Mouse (Mus musculus) spleen, adult 2 months (tissue): ENCODE measurements at regions not wholly inside any gene's neighbourhood (a gene's known extent, or its start where the extent isn't known, plus 50 kb on each side); places are given as distances from the start of the nearest gene placed in this dataset.

Experiments
- DNase-seq, 2 experiments: peaks; one replicate each; pipeline versions ENCODE4 v3.0.0 to v3.0.0-alpha.2; 2012 to 2021; ENCODE audit warnings: low spot score in 2 of 2, low read depth in 1 of 2
- H3K27ac ChIP-seq: fragments of 200-500 bp; 2 replicates; pipeline ENCODE4 v1.5.1; 2012; ENCODE audit warnings: low read length, inconsistent platforms; ENCODE audit not compliant: insufficient read depth
- H3K27me3 ChIP-seq: fragments of 200-500 bp; 2 replicates; pipeline ENCODE4 v1.6.1; 2012; ENCODE audit warnings: mild to moderate bottlenecking, moderate library complexity, low read length, inconsistent platforms; ENCODE audit not compliant: control insufficient read depth, insufficient read depth
- H3K36me3 ChIP-seq: fragments of 200-500 bp; 2 replicates; pipeline ENCODE4 v1.6.1; 2012; ENCODE audit warnings: mild to moderate bottlenecking, low read length, inconsistent platforms; ENCODE audit not compliant: control insufficient read depth, insufficient read depth
- H3K4me1 ChIP-seq: fragments of 200-500 bp; 2 replicates; pipeline ENCODE4 v1.6.1; 2011; ENCODE audit warnings: inconsistent platforms; ENCODE audit not compliant: control insufficient read depth, insufficient read depth, insufficient read length
- H3K4me3 ChIP-seq: fragments of 200-500 bp; 2 replicates; pipeline ENCODE4 v1.5.1; 2011; ENCODE audit warnings: mild to moderate bottlenecking, inconsistent platforms; ENCODE audit not compliant: insufficient read depth, insufficient read length; ENCODE audit errors: extremely low read depth
- CTCF ChIP-seq: fragments of 200-500 bp; IDR thresholded peaks from 2 replicates; pipeline ENCODE4 v1.5.1; 2011; ENCODE audit warnings: mild to moderate bottlenecking, inconsistent platforms; ENCODE audit not compliant: insufficient read depth, insufficient read length, insufficient replicate concordance; ENCODE audit errors: extremely low read depth
- POLR2A ChIP-seq: fragments of 200-500 bp; IDR thresholded peaks from 2 replicates; pipeline ENCODE4 v1.6.1; 2011; ENCODE audit warnings: low read depth, low read length, inconsistent platforms
- WGBS: fragments of 180-500 bp; shearing (Covaris S2); methylation state at CpG from one replicate; pipeline ENCODE4 v1.1.7; 2018; 5-methylcytosine and 5-hydroxymethylcytosine counted together

GRCm38 (mm10) chr9:61081474-61082021, 287.2 kb downstream of the Uaca start:
- 93% methylated on average over 16 of the region's 16 CpGs for WGBS
- Histone ChIP-seq H3K4me3 (no peak overlapping the region), H3K27me3 (no peaks in the 10 kb centered on the region), H3K4me1 (no peaks in the 10 kb centered on the region), H3K27ac (no peak overlapping the region), H3K36me3 (no peaks in the 10 kb centered on the region)
- no peak for DNase-seq
- TF ChIP-seq POLR2A (no peak), CTCF (no peak)

GRCm38 (mm10) chr9:61084655-61085230, 287.4 kb upstream of the Tle3 start:
- H3K36me3 ChIP-seq = no peaks in the 10 kb centered on the region
- no peak overlapping the region for H3K4me3 ChIP-seq
- no peak for DNase-seq

GRCm38 (mm10) chr9:61087035-61087434, 285.1 kb upstream of the Tle3 start:
- H3K36me3 ChIP-seq = no peaks in the 10 kb centered on the region
- WGBS = 86% methylated on average over 3 of the region's 3 CpGs
- no peaks in the 10 kb centered on the region for H3K4me1 ChIP-seq
- no peak overlapping the region for H3K4me3 ChIP-seq
- TF ChIP-seq POLR2A (no peak), CTCF (no peak)
- no peak overlapping the region for H3K27ac ChIP-seq
- no peaks in the 10 kb centered on the region for H3K27me3 ChIP-seq
- no peak for DNase-seq

More at GRCm38 (mm10) chr9:61084655-61085230, 287.4 kb upstream of the Tle3 start:
- no peaks in the 10 kb centered on the region for H3K4me1 ChIP-seq
- H3K27me3 ChIP-seq = no peaks in the 10 kb centered on the region
- 77% methylated on average over 13 of the region's 13 CpGs for WGBS
- no peak for TF ChIP-seq POLR2A
- TF ChIP-seq CTCF = no peak
- H3K27ac ChIP-seq = no peak overlapping the region

DNA sequence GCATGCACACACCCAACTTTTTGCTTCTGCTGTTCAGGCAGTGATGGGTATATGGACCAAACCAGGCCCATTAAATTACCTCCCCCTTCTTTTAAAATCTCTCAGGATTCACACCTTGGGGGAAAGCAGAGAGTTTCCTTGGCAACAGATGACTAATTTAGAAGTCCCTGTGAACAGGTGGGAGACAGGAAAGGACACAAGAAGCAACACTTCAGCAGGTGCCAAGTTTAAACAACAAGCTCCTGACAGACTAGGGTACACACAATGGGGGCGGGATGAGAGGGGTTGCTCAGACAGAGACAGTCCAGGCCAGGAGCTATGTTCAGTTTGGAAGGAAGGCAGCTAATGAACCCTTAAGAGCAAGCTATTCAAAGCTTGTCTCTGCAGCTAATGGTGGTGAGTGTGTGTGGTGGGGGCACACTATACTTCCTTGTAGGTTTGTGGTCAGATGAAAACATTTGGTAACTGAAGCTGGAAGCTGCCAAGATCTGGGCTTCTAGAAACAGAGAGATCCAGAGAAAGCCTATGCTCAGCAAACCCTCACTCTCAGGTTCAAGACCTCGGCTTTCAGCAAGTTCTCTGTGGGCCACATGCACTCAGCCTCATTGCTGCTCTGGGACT, 283.0 kb upstream of the Tle3 start:
- TF ChIP-seq POLR2A = no peak
- TF ChIP-seq CTCF = no peak
- H3K27me3 ChIP-seq = no peaks in the 10 kb centered on the region
- WGBS = 48% methylated on average over 2 of the region's 2 CpGs

GRCm38 (mm10) chr9:61091036-61091435, 281.1 kb upstream of the Tle3 start:
- 54% methylated on average over 2 of the region's 2 CpGs for WGBS
- no peaks in the 10 kb centered on the region for H3K4me1 ChIP-seq
- TF ChIP-seq POLR2A (no peak), CTCF (no peak)
- H3K27me3 ChIP-seq = no peaks in the 10 kb centered on the region
- H3K36me3 ChIP-seq = no peaks in the 10 kb centered on the region
- H3K27ac ChIP-seq = no peak overlapping the region
- H3K4me3 ChIP-seq = no peak overlapping the region
- DNase-seq = no peak

More for the DNA sequence above, 283.0 kb upstream of the Tle3 start:
- Histone ChIP-seq H3K36me3 (no peaks in the 10 kb centered on the region), H3K4me3 (no peak overlapping the region), H3K27ac (no peak overlapping the region), H3K4me1 (no peaks in the 10 kb centered on the region)
- DNase-seq = no peak

- no peaks in the 10 kb centered on the region for H3K4me1 ChIP-seq
- no peaks in the 10 kb centered on the region for H3K36me3 ChIP-seq
- H3K4me3 ChIP-seq = no peak overlapping the region
- WGBS = 88% methylated on average over 13 of the region's 13 CpGs
- H3K27me3 ChIP-seq = no peaks in the 10 kb centered on the region
- DNase-seq = no peak
- TF ChIP-seq CTCF (no peak), POLR2A (no peak)
- no peak overlapping the region for H3K27ac ChIP-seq
Measured at GRCm38 (mm10) chr9:61092834-61093479, 279.2 kb upstream of the Tle3 start.

DNA sequence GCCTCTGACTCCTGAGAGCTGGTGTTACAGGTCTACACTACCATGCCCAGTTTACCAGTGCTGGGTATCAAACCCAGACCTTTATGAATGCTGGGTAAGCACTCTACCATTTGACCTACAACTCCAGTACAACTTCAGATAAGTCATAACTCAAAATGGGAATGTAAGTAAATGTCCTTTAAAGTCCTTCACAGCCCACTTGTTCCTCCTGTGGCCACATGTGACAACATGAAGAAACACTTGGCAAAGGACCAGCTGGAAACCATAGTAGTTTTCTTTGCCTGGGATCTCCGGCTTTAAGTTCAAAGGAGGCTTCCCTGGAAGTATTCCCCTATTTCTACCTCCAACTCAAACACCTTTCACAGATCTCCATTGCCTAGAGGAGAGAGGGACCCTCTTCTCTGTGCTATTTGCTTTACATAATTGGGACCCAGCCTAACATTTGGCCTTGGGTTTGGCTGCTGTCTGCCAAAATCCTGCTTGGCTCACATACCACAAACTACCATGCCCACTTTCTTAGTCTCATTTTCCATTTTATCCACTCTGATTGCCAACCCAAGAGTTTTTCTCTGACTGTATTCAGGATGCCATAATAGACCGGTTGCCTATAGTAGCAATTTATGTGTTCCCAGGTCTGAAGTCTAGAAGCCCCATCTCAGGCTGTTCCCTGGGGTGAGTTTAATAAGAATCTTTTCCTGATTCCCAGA, 276.9 kb upstream of the Tle3 start:
- Histone ChIP-seq H3K27me3 (no peaks in the 10 kb centered on the region), H3K4me3 (no peak overlapping the region), H3K4me1 (no peaks in the 10 kb centered on the region), H3K27ac (no peak overlapping the region), H3K36me3 (no peaks in the 10 kb centered on the region)
- no peak for DNase-seq
- WGBS = 92% methylated on average over 2 of the region's 2 CpGs
- no peak for TF ChIP-seq POLR2A
- no peak for TF ChIP-seq CTCF
